Mouse (Mus musculus): Measurements from ENCODE around the gene Kcnk10. TPM values are rescaled to one million over a fixed set of nuclear protein-coding genes. Genes with fewer than 3 reads are reported as not detected.
A peak's percentile ranks its signal among the peaks of the same experiment; 100 is the strongest.
"Not testable (repeated sequence)": the region's sequence is repeated elsewhere in the genome, so short reads cannot be mapped to it uniquely, and the experiment has no call there.

Kcnk10 gene
- 3.3 TPM for polyA plus RNA-seq (2021)

DNA sequence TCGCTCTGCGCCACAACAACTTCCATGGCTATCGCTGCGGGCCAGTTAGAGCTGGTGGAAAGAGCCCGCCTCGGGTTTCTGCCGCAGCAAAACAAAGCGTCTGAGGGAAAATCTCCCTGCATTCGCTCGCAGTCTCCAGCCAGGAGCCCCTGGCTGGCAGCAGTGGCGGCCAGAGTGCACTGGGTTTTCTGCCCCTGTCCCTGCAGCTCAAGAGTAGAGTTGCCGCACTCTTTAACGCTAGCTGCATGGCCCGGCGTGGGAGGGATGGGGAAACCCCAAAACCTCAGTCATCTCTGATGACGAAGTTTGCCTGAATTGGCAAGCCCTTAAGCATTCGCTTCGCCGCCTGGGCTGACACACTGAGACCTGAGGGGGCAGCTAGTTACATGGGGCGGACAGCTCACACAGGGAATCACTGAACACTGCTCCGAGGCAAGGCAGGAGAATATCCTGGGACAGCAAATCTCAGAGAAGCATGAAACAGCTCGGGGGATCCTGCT is at the start of gene Kcnk10:
Kcnk10 (minus strand) TSS at position 450 of the 500 bp plus-strand sequence.
- CTCF ChIA-PET: no interaction called here
- no peaks in the 10 kb centered on the region for H3K27me3 ChIP-seq
- POLR2A ChIA-PET: no interaction called here

DNA sequence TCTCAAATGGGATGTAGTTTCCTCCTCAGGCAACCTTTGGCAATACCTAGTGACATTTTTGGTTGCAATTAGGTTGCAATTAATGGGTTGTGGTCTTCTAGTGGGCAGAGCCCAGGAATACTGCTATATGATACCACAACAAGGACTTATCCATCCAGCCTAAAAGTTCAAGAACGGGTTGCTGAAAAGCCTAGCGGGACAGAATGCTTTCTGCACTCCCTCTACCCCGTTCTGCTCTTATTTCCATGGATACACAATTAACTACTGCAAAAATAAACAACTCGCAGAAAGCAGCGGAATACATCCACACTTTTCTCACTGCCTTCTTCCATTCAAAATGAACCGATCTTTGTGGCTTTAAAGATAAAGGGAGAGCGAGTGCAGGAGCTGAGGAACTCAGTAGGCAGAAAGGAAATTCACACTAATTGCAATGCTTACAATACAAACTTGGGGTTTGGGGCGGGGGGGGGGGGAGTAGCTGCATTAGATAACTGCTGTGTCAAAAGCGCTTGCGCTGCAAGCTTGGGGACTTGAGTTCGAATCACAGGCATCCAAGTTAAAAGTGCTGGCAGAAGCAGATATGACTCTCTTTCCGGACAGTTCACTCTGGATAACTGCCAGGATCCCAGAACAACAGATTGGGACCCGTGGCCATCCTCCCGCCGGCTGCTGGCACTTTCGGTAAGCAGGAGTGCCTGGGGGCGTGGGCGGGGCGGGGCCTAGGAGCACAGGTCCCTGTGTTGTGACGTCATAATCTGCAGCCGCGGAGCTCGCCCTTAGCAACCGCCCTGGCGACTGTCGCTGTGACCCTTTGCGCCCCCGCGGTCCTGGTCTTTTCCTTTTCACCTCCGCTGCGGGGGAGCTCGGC is 49.5 kb upstream of the Kcnk10 start, which contains the start of gene Spata7:
Spata7 (plus strand) TSS at position 766 of the 868 bp plus-strand sequence.
- no peaks in the 10 kb centered on the region for H3K27me3 ChIP-seq
- POLR2A ChIA-PET: no interaction called here
- in situ Hi-C loops (cut with MboI; ENCODE audit: low pct_unique_long_range_greater_than_20kb): no loop called here
- no peak for TF ChIP-seq CTCF (IDR thresholded peaks at IDR 0.05)
- peak; percentile 20 for DNase-seq (ENCODE audit: low read depth, low spot score)
- CTCF ChIA-PET: no interaction called here
- peak; percentile 91 for ATAC-seq

More for the DNA sequence above, at the start of gene Kcnk10:
- in situ Hi-C loops (cut with MboI; ENCODE audit: low pct_unique_long_range_greater_than_20kb): no loop called here
- no peak for TF ChIP-seq CTCF (IDR thresholded peaks at IDR 0.05)
- DNase-seq (ENCODE audit: low read depth, low spot score): peak; percentile 66
- peak; percentile 65 for ATAC-seq

DNA sequence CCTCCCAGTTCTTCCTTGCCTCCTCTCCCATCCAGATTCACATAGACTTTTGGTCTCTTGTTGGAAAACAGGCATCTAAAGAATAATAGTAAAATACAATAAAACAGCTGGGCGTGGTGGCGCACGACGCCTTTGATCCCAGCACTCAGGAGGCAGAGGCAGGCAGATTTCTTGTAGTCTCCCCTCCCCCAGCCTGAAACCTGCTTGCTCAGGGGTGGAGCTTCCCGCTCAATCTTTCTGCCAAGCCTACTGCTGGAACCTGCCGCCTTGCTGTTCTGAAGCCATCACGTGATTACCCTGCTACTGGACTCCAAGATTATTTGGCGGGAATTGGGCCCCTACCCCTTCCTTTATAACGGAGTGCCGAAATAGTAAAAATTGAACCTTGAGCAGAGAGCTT is 45.2 kb upstream of the Kcnk10 start:
- H3K27me3 ChIP-seq; in situ Hi-C loops (cut with MboI; ENCODE audit: low pct_unique_long_range_greater_than_20kb); CTCF ChIA-PET; DNase-seq (ENCODE audit: low read depth, low spot score); ATAC-seq: not testable (repeated sequence)
- POLR2A ChIA-PET: interaction anchor here (0.7 kb wide), 1 partner anchor 341 kb away, joined by 6 read pairs; no protein-coding TSS in a partner anchor

DNA sequence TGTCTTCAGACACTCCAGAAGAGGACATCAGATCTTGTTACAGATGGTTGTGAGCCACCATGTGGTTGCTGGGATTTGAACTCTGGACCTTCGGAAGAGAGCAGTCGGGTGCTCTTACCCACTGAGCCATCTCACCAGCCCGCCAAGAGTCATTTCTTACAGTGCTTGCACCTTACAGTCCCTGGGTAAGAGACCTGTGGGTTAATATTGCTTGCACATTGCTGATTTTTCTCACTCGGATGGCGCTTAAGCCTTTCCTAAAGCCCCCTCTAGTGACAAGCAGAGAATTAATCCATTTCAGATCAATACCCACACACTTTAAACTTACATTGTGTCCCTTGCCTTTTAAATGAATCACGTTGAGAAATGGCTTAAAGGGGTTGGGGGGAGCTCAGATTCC is 42.8 kb upstream of the Kcnk10 start:
- POLR2A ChIA-PET; H3K27me3 ChIP-seq; in situ Hi-C loops (cut with MboI; ENCODE audit: low pct_unique_long_range_greater_than_20kb); DNase-seq (ENCODE audit: low read depth, low spot score); ATAC-seq: not testable (repeated sequence)
- CTCF ChIA-PET: interaction anchor here (0.7 kb wide), 1 partner anchor 161 kb away, joined by 3 read pairs; no protein-coding TSS in a partner anchor

DNA sequence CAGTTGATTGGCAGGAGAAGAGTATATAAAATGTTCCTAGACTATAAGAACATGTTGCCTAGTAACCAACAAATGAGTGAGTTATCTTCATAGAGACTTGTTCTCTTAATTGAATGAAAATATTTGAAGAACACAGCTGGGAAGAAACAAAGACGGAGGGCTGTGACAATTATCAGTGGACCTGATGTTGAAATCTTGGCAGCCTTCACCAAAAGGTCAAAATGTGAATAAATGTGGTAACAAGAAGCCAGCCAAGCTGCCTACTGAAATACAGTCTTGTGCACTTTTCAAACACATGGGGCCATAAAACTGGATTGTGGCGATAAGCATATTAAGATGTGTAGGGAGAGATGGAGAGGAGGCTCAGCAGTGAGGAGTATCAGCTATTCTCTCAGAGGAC is 41.4 kb upstream of the Kcnk10 start:
- DNase-seq (ENCODE audit: low read depth, low spot score): peak; percentile 1
- no peaks in the 10 kb centered on the region for H3K27me3 ChIP-seq
- TF ChIP-seq CTCF (IDR thresholded peaks at IDR 0.05): no peak
- no peak for ATAC-seq
- ChIA-PET POLR2A (no interaction called here), CTCF (no interaction called here)
- in situ Hi-C loops (cut with MboI; ENCODE audit: low pct_unique_long_range_greater_than_20kb): no loop called here

DNA sequence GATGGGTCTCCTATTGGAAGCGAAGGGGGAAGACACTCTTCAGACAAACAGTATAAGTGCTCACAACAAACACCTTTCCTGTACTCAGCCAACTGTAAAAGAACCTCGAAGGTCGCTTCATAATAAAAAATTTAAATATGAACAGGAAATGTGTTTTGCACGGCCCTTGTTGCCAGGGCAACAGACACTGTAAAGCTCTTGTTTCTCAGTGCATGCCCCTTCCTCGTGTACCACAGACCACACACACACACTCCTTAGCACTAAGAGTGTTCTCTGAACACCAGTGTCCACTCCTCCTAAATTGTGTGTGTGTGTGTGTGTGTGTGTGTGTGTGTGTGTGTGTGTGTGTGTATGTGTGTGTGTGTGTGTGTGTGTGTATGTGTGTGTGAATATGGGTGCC is 37.6 kb upstream of the Kcnk10 start:
- DNase-seq (ENCODE audit: low read depth, low spot score) (no peak), ATAC-seq (no peak)
- in situ Hi-C loops (cut with MboI; ENCODE audit: low pct_unique_long_range_greater_than_20kb): no loop called here
- no peak for TF ChIP-seq CTCF (IDR thresholded peaks at IDR 0.05)
- ChIA-PET POLR2A (no interaction called here), CTCF (no interaction called here)
- H3K27me3 ChIP-seq: no peaks in the 10 kb centered on the region

DNA sequence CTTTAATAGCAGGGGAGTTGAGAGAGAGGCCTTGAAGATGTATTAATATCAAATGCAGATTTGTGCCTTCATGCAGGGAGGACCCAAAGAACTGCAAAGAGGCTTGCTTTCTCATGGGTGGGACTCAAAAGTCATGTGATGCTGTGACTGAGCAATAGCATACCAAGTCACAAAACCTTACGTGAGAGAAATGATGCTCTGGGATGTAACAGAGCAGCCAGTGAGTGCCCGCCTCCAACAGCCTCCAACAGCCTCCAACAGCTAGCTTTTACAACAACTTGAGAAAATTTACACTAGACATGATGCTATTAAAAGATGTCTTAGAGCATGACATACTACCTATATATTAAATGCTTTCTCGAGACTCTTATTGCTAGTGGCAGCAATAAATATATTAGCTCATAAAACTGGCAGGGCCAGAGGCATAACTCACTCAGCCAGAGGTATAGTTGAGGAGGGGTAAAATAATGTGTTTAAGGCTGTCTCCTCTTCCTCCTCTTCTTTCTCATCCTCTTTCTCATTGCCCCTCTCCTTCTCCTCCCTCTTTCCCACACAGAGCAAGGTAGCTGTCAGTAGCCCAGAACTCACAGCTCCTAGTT is 36.9 kb upstream of the Kcnk10 start:
- POLR2A ChIA-PET: no interaction called here
- ATAC-seq: no peak
- in situ Hi-C loops (cut with MboI; ENCODE audit: low pct_unique_long_range_greater_than_20kb): no loop called here

DNA sequence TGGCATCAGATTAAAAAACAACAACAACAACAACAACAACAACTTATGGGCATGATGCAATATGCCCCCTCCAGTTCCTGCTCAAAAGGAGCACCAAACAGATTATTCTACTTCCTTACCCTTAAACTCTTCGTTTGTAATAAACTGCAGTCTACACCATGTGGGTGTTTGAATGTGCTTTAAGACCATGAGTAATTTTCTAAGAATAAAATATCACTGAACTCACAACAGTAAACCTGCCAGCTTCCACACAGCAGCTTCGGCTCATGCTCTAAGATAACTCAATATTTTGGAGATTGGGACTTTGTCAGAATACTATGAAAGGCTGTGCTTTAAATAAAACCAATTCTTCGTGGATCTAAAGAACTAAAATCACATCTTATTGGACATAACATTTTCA is 32.2 kb upstream of the Kcnk10 start:
- ChIA-PET POLR2A (no interaction called here), CTCF (interaction anchor here (1.0 kb wide), 1 partner anchor 11 kb away, joined by 3 read pairs; no protein-coding TSS in a partner anchor)
- in situ Hi-C loops (cut with MboI; ENCODE audit: low pct_unique_long_range_greater_than_20kb): no loop called here
- no peaks in the 10 kb centered on the region for H3K27me3 ChIP-seq
- DNase-seq (ENCODE audit: low read depth, low spot score): no peak
- ATAC-seq: no peak
- TF ChIP-seq CTCF (IDR thresholded peaks at IDR 0.05): no peak

More for the DNA sequence above, 36.9 kb upstream of the Kcnk10 start:
- CTCF ChIA-PET: no interaction called here
- no peak for TF ChIP-seq CTCF (IDR thresholded peaks at IDR 0.05)
- DNase-seq (ENCODE audit: low read depth, low spot score): no peak
- H3K27me3 ChIP-seq: no peaks in the 10 kb centered on the region

DNA sequence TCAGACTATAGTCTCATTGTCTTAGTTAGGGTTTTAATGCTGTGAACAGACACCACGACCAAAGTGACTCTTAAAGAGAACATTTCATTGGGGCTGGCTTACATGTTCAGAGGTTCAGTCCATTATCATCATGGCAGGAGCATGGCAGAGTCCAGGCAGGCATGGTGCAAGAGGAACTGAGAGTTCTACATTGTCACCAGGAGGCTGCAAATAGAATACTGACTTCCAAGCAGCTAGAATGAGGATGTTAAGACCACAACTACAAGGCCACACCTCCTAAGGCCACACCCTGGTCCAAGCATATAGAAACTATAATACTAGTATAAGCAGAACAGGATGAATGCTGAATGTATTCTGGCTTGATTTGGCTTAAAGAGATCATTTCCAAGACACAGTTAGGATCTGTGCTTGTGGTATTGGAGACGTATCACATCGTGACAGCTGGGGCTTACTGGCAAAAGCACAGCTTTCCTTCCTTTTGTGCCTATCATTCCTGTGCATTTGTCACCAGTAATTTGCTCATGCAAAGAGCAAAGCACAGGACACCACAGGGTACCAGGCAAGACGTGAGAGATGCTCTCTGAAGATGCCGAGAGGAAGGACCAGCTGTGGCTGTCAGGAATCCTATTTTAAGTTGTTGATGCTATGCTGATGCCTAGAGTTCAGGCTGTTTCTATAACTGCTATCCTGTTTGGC is 28.6 kb upstream of the Kcnk10 start:
- no peak for DNase-seq (ENCODE audit: low read depth, low spot score)
- ATAC-seq: no peak
- TF ChIP-seq CTCF (IDR thresholded peaks at IDR 0.05): no peak
- ChIA-PET POLR2A (no interaction called here), CTCF (no interaction called here)
- peaks cover 12% of the 10 kb centered on the region for H3K27me3 ChIP-seq
- in situ Hi-C loops (cut with MboI; ENCODE audit: low pct_unique_long_range_greater_than_20kb): no loop called here

DNA sequence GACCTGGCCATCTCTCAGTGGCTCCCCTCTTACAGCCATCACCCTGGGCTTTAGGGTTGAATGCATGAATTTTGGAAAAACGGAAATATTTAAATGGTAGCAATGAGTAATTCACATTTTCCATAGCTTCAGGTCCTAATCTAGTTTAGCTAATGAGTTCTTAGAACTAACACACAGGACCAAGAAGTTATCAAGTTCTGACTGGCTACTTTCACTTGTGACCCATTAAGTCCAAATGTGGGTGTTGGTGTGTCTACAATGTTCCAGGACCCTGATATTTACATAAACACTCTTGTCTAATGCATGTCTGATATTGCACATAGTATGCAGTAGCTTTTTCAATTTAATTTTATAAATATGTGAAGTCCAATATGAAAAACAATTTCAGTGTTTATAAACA is 27.2 kb upstream of the Kcnk10 start:
- no peak for TF ChIP-seq CTCF (IDR thresholded peaks at IDR 0.05)
- POLR2A ChIA-PET: no interaction called here
- peaks cover 13% of the 10 kb centered on the region for H3K27me3 ChIP-seq
- DNase-seq (ENCODE audit: low read depth, low spot score): no peak
- in situ Hi-C loops (cut with MboI; ENCODE audit: low pct_unique_long_range_greater_than_20kb): no loop called here
- no peak for ATAC-seq
- CTCF ChIA-PET: no interaction called here

DNA sequence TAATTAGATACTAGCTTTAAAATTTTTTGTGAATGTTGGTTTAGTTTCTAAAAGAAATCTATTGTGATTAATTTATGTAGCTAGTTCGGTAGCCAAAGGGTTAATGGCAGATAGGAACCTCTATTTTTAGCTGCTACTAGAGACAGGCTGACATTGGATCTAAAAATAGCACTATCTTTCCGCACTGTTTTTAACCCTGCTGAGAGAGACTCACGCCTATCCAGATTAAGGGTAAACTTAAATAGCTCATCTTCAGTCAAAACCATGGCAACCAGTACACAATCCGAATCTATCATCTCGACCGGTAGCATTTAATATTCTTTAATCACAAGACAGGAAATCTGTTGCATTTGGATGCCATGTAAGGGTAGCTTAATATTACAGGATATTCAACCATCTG is 24.0 kb upstream of the Kcnk10 start:
- H3K27me3 ChIP-seq: peaks cover 13% of the 10 kb centered on the region
- in situ Hi-C loops (cut with MboI; ENCODE audit: low pct_unique_long_range_greater_than_20kb): no loop called here
- ATAC-seq (no peak), DNase-seq (ENCODE audit: low read depth, low spot score) (no peak)
- CTCF ChIA-PET: interaction anchor here (0.7 kb wide), 1 partner anchor 254 kb away, joined by 3 read pairs; no protein-coding TSS in a partner anchor
- no peak for TF ChIP-seq CTCF (IDR thresholded peaks at IDR 0.05)
- POLR2A ChIA-PET: no interaction called here

Data from Patski (cell line).